Mouse (Mus musculus) right cerebral cortex, postnatal 10 days (tissue): Measurements from ENCODE around the gene Add3.

ENCODE experiments used
- DNase-seq, 2 experiments: peaks; one replicate each; pipeline ENCODE4 v3.0.0; 2021; ENCODE audit warnings: low spot score in 2 of 2

The Add3 gene

GRCm38 (mm10) chr19:53140044-53140803 is at the start of gene Add3:
TSS of gene Add3 (plus strand) at chr19:53140443.
- peak; percentile 80 to 85 for DNase-seq

GRCm38 (mm10) chr19:53090677-53091076 is 49.6 kb upstream of the Add3 start:
- DNase-seq: no peak

- DNase-seq: no peak
These were observed 48.0 kb upstream of the Add3 start for GRCm38 (mm10) chr19:53092251-53092650.

- DNase-seq: no peak
These were observed 46.9 kb upstream of the Add3 start for GRCm38 (mm10) chr19:53093294-53093693.

GRCm38 (mm10) chr19:53094684-53095083 is 45.6 kb upstream of the Add3 start:
- DNase-seq: no peak

GRCm38 (mm10) chr19:53101374-53102300 is 38.6 kb upstream of the Add3 start:
- no peak for DNase-seq

- peak in 1 of 2 experiments; percentile 42 for DNase-seq
These were observed 34.7 kb upstream of the Add3 start for GRCm38 (mm10) chr19:53105374-53106090.

GRCm38 (mm10) chr19:53106952-53107351 is 33.3 kb upstream of the Add3 start:
- DNase-seq: peak; percentile 42 to 51

GRCm38 (mm10) chr19:53107361-53108247 is 32.6 kb upstream of the Add3 start:
- DNase-seq: no peak

- peak in 1 of 2 experiments; percentile 43 for DNase-seq
These were observed 28.1 kb upstream of the Add3 start for GRCm38 (mm10) chr19:53111996-53112590.

GRCm38 (mm10) chr19:53119255-53119795 is 20.9 kb upstream of the Add3 start:
- no peak for DNase-seq

GRCm38 (mm10) chr19:53120483-53120882 is 19.8 kb upstream of the Add3 start:
- no peak for DNase-seq

GRCm38 (mm10) chr19:53122641-53123241 is 17.5 kb upstream of the Add3 start:
- no peak for DNase-seq

GRCm38 (mm10) chr19:53123301-53123700 is 16.9 kb upstream of the Add3 start:
- no peak for DNase-seq

GRCm38 (mm10) chr19:53125679-53126078 is 14.6 kb upstream of the Add3 start:
- no peak for DNase-seq

GRCm38 (mm10) chr19:53126546-53126945 is 13.7 kb upstream of the Add3 start:
- DNase-seq: no peak

- no peak for DNase-seq
These were observed 12.6 kb upstream of the Add3 start for GRCm38 (mm10) chr19:53127320-53128291.

- no peak for DNase-seq
These were observed 11.5 kb upstream of the Add3 start for GRCm38 (mm10) chr19:53128494-53129337.
